Mouse (Mus musculus): ENCODE measurements around the gene Nrxn1.

Gene Nrxn1

DNA sequence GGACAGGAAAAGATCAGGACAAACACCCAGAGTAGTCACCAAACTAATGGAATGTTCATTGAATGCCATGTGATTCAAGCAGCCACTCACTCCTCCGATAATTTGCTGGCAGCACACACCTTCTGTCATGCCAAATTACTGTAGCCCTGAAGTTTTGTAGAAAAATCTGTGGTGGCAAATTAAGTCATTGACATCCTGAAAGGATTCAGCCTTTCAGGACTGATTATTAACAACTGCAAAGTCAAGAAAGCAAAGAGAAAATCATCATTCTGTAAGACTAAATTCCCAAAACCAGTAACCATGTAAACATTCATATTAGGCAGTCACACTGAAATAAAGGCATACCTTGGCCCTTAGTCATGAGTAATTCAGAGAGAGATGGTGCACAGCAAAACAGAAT is 662.7 kb downstream of the Nrxn1 start:
- DNase-seq = peak in 1 of 2 experiments; percentile 35

DNA sequence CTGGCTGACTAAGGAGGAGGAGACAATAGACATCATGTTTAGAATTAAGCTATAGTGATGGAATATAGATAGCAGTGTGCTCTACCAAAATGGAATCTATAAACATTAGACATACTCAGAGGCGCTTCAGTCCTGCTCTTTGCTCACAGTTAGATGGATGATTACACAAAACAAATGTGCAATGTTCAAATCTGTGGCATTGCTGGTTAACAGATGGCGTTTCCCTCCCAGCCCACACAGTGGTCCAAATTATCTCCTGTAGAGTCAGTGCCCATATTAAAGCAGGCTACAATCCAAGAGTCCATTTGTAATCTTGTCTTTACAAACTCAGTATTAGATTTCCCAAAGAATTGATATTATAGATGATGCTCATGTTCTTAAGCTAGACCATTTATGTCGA is 666.9 kb downstream of the Nrxn1 start:
- peak; percentile 74 to 75 for DNase-seq

DNA sequence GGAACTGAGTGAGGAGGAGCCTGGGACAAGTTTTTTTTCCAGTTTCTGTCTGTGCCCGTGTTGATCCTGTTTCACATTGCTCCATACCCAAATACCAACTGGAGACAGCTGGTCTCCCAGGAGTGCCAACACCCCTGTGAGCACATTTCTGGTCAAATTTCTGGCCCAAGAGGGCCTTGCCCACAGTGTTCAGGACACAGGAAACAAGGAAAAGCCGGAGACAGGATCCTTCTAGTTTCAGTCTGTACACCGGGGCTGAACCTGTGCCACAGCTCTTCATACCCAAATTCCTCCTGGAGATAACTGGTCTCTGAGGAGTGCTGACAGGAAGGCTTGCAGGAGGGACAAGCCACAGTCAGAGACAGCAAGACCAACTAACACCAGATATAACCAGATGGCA is 670.3 kb downstream of the Nrxn1 start:
- DNase-seq = peak; percentile 45 to 63

DNA sequence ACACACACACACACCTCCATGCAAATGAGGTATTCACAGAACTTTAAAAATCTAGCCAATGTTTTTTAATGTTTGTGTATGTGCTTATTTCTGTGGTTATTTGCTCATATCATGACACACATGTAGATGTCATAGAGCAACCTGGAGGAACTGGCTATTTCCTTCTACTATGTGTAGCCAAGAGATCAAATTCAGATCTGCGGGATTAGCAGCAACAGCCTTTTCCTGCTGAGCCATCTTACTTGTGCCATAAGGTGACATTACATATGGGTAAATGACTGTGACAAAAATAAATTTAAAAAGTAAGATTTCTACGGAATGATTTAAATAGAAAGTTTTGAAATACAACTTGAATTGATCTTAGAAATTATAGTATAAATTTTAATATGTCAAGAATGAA is 672.1 kb downstream of the Nrxn1 start:
- peak; percentile 45 for DNase-seq

DNA sequence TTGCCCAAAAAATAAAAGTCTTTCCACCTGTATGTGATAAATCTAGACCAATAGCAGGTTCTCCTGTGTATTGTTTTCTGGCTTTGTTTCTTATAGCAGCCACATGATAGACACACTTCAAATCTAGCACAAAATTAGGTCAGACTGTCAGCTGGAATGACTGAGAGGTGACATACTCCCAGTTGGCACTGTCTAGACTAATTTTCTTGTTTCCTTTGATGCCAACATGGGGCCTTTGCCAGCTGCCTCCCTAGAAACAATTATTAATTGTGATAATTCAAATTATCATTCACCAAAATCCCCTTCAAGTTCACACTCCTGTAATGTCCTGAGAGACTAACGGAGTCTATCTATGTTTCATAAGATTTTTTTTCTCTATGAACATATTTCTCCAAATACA is 673.3 kb downstream of the Nrxn1 start:
- peak; percentile 72 to 76 for DNase-seq

DNA sequence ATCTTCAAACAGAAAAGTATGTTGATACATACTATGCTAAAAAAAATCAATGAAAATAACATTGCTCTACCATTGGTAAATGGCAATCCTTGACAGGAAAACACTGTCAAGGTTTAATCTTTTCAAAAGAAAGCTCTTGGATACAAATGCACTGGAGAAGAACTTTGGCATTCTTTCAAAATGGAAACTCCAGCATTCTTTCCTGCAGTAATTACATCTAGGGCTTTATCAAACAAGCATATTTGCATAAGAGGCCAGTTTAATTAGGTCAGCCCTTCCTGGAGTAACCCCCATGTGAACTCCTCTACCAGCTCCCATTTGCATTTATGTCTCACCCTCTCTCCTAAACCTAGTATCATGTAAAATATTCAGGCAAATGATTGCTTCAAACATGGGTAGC is 696.5 kb downstream of the Nrxn1 start:
- no peak for DNase-seq

DNA sequence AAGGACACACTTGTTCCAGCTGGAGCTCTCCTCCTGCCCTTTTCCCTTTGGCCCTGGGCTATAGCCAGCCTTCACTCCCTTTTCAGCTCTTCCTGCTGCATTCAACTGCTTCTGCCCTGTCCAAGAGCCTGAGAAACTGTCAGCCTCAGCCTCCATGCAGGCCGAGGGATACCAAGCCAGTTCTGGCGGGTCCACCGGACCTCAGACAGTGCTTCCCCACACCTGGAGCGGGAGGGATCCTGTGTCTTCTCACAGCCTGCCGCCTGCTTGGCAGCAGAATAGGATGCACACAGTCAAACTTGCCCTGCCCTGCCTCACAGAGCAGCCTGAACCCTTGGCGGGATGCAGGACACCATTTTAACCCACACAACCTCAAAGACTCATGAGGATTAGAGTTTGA is 698.3 kb downstream of the Nrxn1 start:
- peak; percentile 18 to 24 for DNase-seq

DNA sequence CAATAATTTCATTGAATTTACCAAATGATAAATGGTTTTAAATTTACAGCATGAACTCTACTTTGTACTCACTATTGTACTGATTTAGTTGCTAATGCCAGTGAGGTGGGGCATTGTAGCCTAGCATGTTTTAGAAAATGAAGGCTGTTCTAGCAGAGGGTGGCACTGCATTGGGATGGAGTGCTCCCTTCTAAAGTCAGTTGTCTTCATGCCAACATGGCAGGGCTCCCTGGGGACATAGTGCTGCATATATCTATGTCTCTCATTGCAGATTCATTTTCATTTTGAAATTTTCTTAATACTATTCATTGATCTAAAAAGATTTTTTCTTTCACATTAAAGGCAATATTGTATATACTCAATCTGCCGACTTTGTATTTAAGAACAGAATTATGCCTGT is 700.1 kb downstream of the Nrxn1 start:
- DNase-seq = peak; percentile 54 to 68

DNA sequence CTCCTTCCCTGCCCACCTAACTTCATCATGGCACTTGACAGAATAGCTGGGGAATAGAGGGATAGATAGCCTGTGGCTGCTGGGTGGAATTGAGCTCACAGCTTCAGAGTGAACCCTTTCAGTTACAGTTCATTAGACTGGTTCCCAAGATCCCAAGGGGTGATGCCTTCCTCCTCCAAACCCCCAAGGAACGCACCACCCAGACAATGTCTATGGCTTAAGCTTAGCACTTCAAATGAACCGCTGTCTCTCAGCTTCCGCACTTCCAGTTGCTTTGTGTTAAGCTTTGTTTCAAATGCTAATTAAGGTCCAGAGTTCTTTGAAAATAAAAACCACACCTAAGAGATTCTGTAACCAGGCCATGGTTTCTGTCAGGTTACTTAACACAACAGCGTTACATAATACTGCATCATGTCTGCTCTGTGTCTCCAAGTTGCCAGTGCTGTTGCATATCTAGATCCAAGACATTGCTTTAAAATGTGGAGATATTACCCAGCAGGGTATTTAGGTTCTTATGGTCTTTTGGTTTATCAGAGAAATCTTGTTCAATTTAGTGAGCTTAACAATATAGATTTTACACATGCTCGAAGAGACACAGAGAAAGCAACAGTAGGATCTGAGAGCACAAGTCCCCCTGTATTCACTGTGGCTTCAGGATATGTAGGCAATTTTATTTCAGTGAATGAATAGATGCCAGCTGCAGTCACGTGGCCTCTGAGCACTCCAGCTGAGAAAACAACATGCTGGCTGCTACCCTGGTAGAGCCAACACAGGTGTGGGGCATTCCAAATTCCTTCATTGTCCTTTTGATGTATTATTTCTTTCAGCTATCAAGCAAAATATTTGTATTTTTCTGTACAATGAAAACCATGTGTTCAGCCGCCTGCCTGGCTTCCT is 702.3 kb downstream of the Nrxn1 start:
- peak in 1 of 2 experiments; percentile 28 for DNase-seq

DNA sequence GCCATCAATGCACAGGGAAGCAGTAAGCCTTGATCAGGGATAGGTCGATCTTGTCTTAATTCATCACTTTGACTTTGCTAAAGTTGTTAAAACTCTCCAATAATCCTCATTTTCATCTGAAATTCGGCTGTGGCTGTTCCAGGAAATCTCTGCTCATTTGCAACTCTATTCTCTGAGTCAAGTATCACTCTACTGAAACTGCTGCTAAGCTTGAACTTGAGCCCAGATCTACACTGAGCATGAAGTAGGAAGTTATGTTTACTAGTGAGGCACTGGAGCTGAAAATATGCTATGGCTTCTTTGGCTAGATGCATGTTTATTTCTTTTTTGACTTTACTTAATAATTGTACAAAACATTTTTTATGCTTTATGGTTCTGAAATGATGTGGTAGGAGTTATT is 708.0 kb downstream of the Nrxn1 start:
- no peak for DNase-seq

DNA sequence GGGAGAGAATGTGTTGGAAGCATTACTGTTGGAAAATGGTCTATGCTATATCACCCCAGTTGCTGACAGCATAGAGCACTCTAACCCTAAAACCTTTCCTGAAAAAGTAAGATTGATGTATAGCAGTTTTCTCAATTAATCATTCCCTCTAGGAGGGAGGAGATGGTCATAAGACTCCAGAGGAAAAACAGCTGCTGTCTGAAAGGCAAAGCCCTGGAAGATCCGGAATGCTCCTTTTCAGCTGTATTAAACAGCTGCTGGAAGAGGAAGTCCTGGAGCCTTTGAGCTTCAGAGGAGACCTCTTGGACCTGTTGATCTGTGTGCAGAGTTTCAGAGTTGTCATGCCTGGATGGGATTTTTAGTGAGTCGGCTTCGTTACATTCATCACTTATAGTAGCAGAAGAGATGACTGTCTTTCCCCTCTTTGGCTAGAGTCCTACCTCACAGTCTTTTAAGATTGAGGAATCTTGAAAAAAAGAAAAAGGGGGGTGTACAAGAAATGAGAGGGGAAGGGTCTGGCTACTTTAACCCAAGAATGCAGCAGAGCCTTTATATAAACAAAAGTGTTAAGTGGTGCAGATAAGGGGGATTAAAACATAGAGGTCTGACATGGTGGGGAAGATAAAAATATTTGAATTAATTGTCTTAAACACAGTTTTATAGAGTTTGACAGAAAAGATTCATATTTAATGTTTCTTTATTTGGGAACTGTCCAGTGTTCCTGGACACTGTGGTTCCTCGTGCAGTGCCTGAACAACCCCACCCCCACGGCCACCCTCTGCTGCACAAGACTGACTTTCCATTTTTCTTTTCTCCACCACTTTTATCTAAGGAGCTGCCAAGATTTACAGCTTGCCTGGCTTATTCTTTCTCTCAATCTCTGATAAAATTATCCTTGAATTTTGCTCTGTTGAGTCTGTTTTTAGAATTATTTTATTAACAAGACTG is 710.1 kb downstream of the Nrxn1 start:
- DNase-seq = peak in 1 of 2 experiments; percentile 19

DNA sequence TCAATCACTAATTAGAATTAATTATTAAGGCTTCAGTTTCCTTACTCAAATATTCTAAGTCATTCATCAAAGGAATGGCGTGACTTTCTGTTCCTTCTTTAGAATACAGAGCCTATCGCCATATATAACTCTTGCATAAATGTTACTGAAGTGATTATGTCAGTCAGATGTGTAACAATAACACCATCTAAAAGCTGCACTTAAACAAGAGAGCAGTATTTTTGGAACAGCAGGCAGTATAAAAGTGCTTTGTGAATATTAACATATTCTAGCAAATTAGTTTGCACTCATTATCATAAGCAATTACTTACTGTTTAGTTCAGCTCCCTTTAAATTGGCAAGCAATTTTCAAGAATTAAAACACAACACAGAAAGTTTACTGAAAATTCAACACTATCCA is 716.3 kb downstream of the Nrxn1 start:
- DNase-seq = no peak

DNA sequence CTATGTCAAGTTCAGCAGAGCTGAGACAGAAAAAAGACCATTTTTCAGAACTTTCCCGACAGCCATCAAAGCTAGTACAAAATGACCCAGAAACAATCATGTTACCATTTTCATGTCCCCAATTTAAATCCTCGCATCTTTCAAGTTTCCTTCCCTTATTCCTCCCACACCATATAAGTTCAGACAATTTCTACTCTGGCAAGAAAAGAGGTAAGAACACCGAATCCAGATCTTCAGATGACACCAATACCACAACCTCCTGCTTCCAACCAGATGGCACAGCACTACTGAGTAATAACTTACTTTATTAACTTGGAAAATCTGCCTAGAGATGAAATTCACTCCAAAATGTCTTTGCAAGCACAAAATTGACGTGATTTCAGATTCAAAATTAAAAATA is 730.7 kb downstream of the Nrxn1 start:
- no peak for DNase-seq

DNA sequence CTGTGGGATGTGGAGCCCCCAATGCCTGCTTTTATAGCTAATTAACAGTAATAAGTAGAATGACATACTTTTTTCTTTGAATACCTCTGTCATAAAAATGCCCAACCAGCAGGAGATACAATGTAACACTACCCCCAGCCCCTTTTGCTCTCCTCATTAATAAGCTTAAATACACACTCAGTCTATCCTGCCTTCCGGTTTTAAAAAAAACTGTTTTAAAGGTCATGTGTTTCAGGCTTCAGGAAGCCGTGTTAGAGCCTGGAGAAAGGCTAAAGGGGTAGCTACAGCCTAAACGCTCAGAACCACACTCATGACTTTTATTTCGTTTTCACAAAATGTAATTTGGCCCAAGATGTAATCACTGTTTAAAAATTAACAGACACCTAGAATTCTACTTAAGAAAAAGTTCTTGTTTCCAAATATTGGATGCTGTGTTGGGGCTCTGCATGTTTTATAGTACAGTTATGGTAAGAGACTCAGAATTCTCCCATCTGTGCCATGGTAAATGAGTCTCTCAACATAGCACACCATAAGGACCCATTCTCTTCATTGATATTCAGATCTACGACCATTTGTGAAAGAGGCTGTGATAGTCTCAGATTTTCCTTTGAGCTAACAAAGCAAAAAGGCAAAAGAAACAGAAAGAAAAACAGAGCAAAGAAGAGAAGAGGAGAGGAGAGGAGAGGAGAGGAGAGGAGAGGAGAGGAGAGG is 743.3 kb downstream of the Nrxn1 start:
- DNase-seq = no peak

DNA sequence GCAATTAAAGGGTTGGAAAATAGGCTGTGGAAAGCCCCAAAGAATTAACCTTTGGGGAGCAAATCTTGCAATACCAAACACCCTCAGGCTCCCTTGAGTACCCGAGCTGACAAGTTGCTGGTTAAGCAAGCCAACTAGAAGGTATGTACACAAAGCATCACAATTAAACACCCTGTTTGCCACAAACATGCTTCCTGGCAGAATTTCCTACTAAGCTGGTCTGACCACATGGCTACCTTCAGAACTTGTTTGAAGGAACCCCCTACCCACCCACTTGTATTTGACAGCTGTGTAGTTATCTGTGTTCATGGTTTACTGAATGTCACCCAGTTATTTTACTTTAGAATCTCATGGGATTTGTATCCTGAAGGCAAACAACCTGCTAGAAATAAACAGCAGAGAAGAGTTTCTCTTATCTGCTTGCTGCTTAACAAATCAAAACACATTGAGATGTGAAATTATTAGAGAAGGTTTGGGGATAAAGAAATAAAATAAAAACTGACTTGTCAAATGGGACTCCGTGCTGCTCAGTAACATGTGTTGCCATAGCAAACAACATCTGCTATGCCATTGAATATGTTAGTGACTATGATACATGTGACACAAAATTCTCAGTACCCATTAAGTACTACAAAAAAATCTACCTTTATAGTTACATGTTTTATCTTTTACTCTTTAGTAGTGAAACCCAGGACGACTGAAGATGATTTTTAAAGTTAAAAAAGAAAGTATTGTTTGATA is 746.0 kb downstream of the Nrxn1 start:
- peak in 1 of 2 experiments; percentile 10 for DNase-seq

DNA sequence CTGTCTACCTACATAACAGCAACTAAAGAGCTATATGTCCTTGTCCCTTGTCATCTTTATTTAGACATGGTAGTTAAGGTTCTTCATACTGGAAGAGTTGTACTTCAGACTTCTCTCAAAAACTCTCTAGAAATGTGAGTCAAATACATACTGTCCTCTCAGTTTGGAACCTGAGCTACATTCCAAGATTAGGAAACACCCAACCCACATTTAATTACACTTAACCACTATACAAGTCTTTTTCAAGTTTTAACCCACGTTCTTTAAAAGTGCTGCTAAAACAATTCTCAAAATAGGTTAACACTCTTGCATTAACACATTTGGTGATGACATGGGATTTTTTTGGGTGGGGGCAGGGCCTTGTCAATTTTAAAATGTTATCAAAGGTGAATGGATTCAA is 759.4 kb downstream of the Nrxn1 start:
- DNase-seq = no peak

DNA sequence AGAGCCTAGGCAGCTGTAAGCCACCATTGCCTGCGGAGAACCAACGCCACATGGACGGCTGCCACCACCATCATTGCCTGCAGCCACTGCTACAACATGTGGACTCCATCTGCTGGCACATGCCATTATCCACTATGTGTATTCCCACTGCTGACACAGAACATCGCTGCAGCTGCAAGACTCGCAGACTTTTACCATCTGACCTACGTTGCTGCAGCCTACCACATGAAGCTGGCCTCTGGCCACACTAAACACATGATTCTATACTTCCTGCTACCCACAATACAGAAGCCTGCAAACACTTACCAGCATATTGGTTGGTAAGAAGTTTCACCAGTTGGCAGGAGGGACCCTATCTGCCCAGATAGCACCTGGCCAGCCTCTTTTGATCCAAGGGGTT is 769.2 kb downstream of the Nrxn1 start:
- DNase-seq = peak in 1 of 2 experiments; percentile 25

DNA sequence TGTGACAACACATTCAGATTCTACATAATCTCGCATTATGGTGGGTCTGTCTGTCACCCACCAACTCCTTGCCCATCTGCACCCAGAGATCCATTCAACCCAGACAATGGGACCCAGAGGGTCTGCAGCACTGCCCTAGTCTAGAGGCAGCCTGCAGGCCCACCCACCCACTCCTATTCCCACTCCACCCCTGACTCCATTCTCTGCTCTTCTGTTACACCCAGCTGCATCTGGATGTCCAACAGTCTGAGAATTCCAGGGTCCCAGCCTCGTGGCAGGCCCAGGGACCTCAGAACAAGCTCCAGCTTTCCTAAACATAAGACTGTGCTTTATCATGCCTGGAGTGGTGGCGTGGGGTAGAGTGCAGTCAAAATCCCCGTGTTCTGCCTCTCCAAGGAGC is 820.6 kb downstream of the Nrxn1 start:
- no peak for DNase-seq

DNA sequence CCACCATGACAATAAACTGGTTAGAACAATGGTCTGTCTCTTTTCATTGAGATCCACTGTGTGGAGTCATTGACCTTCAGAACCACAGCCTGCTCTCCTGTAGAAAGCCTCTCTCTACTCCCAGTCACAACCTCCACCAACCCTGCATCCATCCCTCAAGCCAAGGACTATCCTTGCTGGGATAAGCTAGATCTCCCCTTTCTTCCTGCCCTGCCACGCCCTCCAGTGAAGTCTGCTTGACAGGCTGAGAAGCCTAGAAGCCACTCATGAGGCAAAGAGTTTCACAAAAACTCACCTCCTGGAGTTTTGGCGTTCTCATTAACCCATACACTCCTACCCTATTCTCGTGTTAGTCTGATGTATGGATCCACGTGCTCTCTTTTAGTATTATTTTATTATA is 821.7 kb downstream of the Nrxn1 start:
- no peak for DNase-seq

DNA sequence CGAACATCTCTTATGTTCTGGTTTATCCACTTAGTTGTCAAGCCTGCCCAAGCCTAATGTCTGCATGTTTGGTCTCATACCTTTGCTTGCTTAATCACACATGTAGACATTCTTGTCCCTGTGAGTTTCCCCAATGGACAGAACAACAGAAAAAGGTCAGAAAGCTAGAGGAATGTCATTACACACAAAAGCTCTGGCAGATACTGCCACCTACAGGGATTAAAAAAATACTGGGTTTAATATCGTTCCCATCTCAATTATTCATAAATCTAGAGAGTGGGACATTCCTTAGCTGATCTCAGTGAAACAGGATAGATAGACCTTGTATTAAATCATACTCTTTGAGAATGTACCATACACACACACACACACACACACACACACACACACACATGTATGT is 823.7 kb downstream of the Nrxn1 start:
- DNase-seq = peak in 1 of 2 experiments; percentile 13

DNA sequence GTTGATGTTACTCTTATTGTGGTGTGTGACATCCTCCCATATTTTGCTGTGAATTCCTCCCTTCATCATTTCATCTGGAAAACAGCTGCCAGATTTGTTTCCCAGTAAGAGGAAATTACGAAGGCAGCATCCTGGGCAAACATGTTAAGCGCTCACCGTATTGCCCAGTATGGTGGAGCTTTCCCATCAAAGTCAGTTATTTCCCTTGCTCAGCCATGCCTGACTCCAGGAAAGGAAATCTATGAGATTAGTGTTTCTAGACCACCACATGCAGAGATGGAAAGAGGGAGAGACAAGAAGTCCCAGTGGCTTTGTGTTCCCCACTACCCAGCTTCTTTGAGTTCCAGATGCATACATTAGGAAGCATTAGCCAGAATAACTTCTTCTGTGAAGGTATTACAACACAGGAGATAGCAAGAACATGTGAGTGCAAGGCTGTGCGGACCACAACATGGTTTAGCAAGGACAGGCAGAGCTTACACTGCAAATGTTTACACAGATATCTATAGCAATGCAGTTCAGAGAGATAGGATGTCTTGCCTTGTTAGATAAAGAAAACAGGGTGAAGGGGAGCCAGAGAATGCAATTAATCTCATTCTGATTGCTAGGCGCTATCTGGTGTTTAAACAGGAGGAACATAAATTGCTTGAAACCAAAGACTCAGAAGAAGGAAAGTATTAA is 839.3 kb downstream of the Nrxn1 start:
- DNase-seq = no peak

DNA sequence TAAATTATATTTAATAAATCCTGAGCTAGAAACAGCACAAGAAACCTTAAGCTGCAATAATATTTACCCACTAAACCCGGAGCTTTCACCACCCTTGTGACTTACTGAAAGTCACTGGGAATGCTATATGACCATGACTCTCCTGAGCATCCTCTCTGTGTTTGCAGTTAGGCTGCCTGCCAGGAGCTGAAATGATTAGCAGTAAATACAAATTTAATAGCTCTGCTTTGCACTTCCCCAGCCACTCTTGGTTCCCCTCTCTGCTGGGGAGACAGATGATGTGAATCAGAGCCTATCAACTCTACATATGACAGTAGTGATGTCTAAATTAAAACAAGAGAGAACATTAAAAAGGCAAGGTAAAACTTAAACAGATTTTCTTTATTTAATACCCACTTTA is 840.7 kb downstream of the Nrxn1 start:
- DNase-seq = peak; percentile 42 to 51

Data from cerebellum, postnatal 10 days (tissue).